Mouse (Mus musculus): ENCODE results near the gene Rnf185.
A peak's percentile ranks its signal among the peaks of the same experiment; 100 is the strongest.

Rnf185 gene

GRCm38 (mm10) chr11:3452167-3452639, at the start of gene Rnf185:
Gene Rnf185 (minus strand): TSS chr11:3452363.
- peak; percentile 94 for DNase-seq (ENCODE audit: low read depth, low spot score)

GRCm38 (mm10) chr11:3497296-3497695, 45.1 kb upstream of the Rnf185 start:
- DNase-seq (ENCODE audit: low read depth, low spot score), result no peak

GRCm38 (mm10) chr11:3496756-3497155, 44.6 kb upstream of the Rnf185 start:
- DNase-seq (ENCODE audit: low read depth, low spot score), result no peak

GRCm38 (mm10) chr11:3495496-3495895, 43.3 kb upstream of the Rnf185 start:
- DNase-seq (ENCODE audit: low read depth, low spot score), result no peak

- DNase-seq (ENCODE audit: low read depth, low spot score), result no peak
These were observed 42.7 kb upstream of the Rnf185 start for GRCm38 (mm10) chr11:3494857-3495256.

- no peak for DNase-seq (ENCODE audit: low read depth, low spot score)
These were observed 40.6 kb upstream of the Rnf185 start for GRCm38 (mm10) chr11:3492748-3493147.

- no peak for DNase-seq (ENCODE audit: low read depth, low spot score)
These were observed 36.9 kb upstream of the Rnf185 start for GRCm38 (mm10) chr11:3489036-3489435.

- DNase-seq (ENCODE audit: low read depth, low spot score), result no peak
These were observed 35.9 kb upstream of the Rnf185 start, which contains the start of gene Pla2g3 for GRCm38 (mm10) chr11:3487952-3488570. Gene Pla2g3 (plus strand): TSS chr11:3488284.

GRCm38 (mm10) chr11:3486349-3486748, 34.2 kb upstream of the Rnf185 start:
- no peak for DNase-seq (ENCODE audit: low read depth, low spot score)

GRCm38 (mm10) chr11:3483980-3484642, 31.9 kb upstream of the Rnf185 start:
- DNase-seq (ENCODE audit: low read depth, low spot score), result no peak

GRCm38 (mm10) chr11:3475489-3475888, 23.3 kb upstream of the Rnf185 start:
- DNase-seq (ENCODE audit: low read depth, low spot score), result no peak

GRCm38 (mm10) chr11:3474480-3475115, 22.4 kb upstream of the Rnf185 start:
- DNase-seq (ENCODE audit: low read depth, low spot score), result no peak

GRCm38 (mm10) chr11:3472484-3472883, 20.3 kb upstream of the Rnf185 start:
- DNase-seq (ENCODE audit: low read depth, low spot score), result peak; percentile 65

- DNase-seq (ENCODE audit: low read depth, low spot score), result no peak
These were observed 19.3 kb upstream of the Rnf185 start for GRCm38 (mm10) chr11:3471448-3471850.

- DNase-seq (ENCODE audit: low read depth, low spot score), result no peak
These were observed 10.7 kb upstream of the Rnf185 start for GRCm38 (mm10) chr11:3462846-3463245.

- DNase-seq (ENCODE audit: low read depth, low spot score), result no peak
These were observed 6.9 kb upstream of the Rnf185 start for GRCm38 (mm10) chr11:3459105-3459468.

- no peak for DNase-seq (ENCODE audit: low read depth, low spot score)
These were observed 6.4 kb upstream of the Rnf185 start for GRCm38 (mm10) chr11:3458428-3459104.

GRCm38 (mm10) chr11:3456354-3456753, 4.2 kb upstream of the Rnf185 start:
- peak; percentile 21 for DNase-seq (ENCODE audit: low read depth, low spot score)

GRCm38 (mm10) chr11:3454506-3454905, 2.3 kb upstream of the Rnf185 start:
- no peak for DNase-seq (ENCODE audit: low read depth, low spot score)

- DNase-seq (ENCODE audit: low read depth, low spot score), result no peak
These were observed 1.3 kb upstream of the Rnf185 start for GRCm38 (mm10) chr11:3453467-3453866.

- DNase-seq (ENCODE audit: low read depth, low spot score), result no peak
These were observed 606 bp upstream of the Rnf185 start for GRCm38 (mm10) chr11:3452769-3453168.

GRCm38 (mm10) chr11:3451701-3452163, 431 bp downstream of the Rnf185 start:
- DNase-seq (ENCODE audit: low read depth, low spot score), result peak; percentile 24
